Mouse (Mus musculus): ENCODE measurements around the gene Fate1.
"Not testable (repeated sequence)": the region's sequence is repeated elsewhere in the genome, so short reads cannot be mapped to it uniquely, and the experiment has no call there.

The Fate1 gene

GRCm38 (mm10) chrX:71972686-71973085 lies at the start of gene Fate1:
Fate1 (plus strand) TSS chrX:71972986.
- DNase-seq (ENCODE audit: low spot score) = no peak

- DNase-seq (ENCODE audit: low spot score) = no peak
Measured at GRCm38 (mm10) chrX:71946631-71947030, 26.2 kb upstream of the Fate1 start.

- DNase-seq (ENCODE audit: low spot score) = no peak
Measured at GRCm38 (mm10) chrX:71958366-71958765, 14.4 kb upstream of the Fate1 start.

DNA sequence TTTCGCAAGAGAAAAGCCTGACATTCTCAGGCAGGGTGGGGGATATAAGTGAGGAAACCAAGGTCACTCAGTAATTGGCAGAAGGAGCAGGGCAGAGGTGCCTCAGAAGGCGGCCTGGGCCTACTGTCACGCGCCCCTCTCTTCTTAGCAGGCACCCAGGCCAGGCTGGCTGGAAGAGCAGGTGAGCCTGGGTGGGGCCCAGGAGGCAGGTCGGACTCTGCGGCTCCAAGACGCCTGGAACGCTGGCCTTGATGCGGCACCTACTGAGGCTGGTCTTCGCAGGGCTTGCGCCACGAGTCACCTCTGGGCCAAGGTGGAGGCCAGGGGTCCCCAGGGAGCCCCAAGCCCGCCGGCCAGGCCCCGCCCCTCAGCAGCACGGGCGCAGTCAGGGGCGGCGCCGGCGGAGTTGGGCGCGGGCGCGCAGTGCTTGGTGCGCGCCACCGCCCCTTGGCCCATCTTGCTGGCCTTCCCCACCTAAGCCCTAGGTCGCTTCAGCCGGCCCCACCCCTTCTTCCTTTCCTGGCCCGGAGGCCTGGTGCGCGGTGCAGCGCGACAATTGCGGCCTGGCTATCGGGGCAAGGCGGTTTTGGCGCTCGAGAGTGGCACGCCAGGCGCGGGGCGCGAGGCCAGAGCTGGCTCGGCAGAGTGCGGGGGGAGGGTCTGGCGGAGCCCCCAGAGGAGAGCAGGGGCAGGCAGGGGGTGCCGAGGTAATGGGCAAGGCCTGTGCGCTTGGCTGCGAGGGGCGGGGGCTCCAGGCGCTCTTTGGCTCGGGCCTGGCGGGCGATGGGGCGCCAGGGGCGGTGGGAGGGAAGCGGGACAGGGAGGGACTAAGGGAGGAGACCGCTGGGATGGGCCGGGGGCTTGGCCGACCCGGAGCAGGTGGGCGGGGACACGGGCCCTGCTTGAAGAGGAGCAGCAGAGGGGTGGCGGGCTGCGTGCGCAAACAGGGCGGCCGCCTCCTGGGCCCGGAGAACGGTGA lies 10.4 kb upstream of the Fate1 start, which contains the start of gene Prrg3:
Prrg3 (plus strand) TSS at position 552 of the 979 bp plus-strand sequence.
- DNase-seq (ENCODE audit: low spot score) = no peak

DNA sequence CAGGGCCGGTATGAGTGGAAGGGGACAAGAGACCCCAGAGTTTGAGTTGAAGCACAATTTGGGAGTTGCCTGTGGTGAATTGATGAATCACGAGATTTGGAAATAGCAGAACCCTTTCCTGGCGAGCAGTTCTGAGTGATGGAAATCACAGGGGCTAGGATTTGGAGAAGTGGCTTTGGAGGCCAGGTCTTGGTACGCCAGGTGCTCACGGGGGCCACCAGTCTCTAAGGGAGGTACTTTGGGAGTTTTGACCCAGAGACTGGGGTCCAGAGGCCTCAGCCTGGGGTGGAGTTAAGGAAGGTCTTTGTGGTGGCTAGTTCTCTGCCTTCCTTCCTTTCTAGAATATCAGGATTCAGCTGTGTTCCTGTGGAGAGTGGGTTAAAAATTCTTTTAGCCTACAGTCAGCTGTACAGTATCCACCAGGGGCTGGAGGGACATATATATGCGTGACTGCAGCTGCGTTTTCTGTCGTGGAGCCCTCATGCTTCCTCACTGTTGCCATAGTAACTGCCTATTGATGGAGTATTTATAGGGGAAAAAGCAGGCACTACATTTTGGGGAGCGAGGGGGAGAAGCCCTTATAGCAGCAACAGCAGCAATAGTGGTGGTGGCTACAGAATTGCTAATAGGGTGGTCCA lies 9.4 kb upstream of the Fate1 start:
- DNase-seq (ENCODE audit: low spot score) = no peak

DNA sequence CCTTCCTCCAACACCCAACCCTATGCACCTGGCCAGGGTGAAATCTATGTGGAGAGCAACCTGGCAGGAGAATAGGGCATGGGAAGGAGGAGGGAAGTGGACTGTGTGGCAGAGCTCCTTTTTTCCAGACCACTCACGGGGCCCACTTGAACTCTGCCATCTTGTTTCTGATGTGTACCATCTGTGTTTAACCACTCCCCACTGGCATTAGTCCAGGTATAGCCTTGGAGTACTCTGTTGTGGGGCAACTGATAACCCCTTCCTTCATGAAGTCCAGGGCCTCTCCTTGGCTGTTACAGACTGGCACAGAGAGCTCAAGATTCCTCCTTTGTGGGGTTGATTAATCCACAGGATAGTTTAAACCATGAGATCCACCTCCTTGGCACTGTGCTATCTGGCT lies 4.6 kb upstream of the Fate1 start:
- no peak for DNase-seq (ENCODE audit: low spot score)

DNA sequence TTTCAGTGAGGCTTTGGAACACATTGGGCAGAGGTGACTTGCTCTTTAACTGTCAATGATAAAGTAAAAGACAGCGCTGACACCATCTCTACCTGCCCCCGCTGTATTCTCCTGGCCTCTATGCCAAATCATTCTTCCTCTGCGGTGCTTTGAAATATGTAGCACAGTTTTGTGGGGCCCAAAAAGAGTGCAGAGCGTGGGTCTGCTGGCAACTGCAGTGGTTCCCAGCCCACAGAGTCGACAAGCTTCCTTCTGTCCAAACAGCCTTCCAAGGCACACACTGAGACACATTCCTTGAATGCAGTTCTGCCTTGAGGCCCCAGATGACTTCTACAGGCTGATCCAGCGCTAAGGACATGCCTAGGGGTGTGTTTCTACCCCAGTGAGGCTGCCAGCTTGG lies 4.0 kb upstream of the Fate1 start:
- no peak for DNase-seq (ENCODE audit: low spot score)

DNA sequence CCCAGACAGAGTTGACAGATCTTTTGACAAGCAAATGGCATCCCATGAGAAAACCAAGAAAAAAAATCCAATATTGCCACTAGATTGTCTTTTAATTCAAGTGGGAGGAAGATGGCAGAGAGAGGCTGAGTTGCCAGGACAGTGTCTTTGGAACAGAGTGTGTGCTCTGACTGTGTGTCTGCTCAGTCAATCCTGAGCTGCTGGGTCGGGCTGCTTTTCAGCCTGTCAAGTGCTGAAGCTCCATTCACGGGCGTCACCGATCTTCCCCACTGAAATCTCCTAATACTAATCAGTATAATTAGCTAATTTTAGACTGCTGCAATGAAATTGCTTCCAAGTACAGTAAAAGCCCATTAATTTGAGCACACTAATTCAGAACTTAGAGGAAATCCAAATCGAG lies 1.5 kb upstream of the Fate1 start:
- DNase-seq (ENCODE audit: low spot score) = no peak

GRCm38 (mm10) chrX:71977681-71978080 lies 4.9 kb downstream of the Fate1 start:
- DNase-seq (ENCODE audit: low spot score) = not testable (repeated sequence)

DNA sequence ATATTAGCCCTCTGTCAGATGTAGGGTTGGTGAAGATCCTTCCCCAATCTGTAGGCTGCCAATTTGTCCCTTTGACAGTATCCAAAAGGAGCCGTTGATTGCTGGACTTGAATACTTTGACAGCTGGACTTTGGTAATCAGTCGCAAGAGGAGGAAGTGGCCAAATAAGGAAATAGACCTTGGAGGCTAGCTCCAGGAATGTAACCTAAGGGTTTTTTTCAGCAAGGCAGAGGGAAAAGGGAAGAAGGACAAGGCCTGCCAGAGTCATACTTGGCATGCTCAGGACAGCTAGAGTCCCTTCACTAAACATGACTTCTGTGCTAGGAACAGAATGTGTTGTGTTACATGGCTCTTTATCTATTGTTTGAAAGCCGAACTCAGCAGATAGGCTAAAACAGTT lies 7.7 kb downstream of the Fate1 start:
- no peak for DNase-seq (ENCODE audit: low spot score)

GRCm38 (mm10) chrX:71981322-71981721 lies 8.5 kb downstream of the Fate1 start:
- DNase-seq (ENCODE audit: low spot score) = no peak

DNA sequence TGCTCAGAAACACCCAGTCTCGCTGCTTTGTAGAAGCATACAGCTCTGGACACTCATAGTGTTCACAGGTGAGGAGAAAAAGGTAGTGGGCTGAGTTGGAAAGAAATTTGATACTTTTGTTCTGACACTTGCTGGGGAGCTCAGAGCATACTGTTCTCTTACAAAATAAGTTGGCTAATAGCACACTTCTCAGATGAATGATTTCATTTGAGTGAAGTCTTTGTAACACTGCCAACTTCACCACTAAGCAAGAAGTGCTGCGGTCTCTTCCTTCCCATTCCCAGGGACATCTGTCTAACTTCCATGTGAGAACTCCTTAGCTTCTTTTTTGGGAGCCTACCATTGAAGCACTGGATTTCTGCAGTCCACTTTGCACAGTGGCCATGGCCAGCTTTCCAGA lies 10.4 kb downstream of the Fate1 start:
- DNase-seq (ENCODE audit: low spot score) = no peak

GRCm38 (mm10) chrX:71983775-71984174 lies 11.0 kb downstream of the Fate1 start:
- DNase-seq (ENCODE audit: low spot score) = no peak

DNA sequence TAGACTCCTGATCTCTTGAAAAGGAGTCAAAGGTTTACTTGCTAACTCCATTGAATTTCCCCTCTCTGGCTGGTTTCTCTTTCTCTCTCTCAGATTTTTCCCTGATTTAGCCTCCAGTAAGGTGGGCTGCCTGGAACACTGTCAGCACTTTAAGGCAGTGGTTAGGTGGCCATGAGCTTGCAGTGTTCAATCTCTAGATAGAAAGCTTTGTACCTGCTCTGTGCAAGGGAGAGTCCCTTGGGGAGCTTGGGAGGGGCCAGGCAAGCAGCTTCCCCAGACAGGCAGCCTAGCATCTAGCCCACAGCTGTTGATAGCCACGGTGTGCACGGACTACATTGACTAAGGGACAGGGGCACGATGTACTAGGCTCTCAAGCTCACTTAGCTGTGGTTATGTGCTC lies 18.8 kb downstream of the Fate1 start, which contains the start of gene Cnga2:
Cnga2 (plus strand) TSS at position 301 of the 400 bp plus-strand sequence.
- no peak for DNase-seq (ENCODE audit: low spot score)

DNA sequence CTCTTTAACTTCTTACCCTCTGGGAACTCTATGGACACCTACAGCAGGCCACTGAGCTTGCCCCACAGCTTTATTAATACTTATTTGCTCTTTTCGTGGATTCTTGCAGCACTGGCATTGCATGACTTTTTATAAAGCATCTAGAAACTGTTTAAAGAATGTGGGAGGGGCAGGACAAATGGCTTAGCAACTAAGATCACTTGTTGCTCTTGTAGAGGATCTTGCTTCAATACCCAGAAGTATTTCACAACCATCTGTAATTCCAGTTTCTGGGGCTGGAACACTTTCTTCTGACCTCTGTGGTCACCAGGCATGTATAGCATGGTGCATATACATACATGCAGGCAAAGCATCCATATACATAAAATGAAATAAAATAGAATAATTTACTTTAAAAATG lies 23.2 kb downstream of the Fate1 start:
- DNase-seq (ENCODE audit: low spot score) = no peak

GRCm38 (mm10) chrX:72009930-72010329 lies 37.1 kb downstream of the Fate1 start:
- no peak for DNase-seq (ENCODE audit: low spot score)

DNA sequence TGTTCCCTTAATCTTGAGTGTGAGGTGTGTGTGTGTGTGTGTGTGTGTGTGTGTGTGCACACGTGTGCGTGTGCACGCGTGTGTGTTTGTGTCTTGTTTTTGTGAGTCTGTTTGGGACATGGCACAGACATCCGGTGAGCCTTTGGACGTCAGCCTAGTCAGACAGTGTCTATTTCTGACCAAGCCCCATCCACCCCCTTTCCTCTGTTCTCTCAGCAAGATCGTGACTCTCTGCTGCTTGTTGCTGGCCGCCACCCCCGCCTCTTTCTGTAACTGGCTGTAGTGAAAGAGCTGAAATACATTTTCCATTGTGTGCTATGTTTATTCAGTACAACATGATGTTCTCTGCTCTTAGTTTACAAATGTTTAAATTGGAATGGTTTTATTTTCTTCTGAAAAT lies 39.5 kb downstream of the Fate1 start:
- no peak for DNase-seq (ENCODE audit: low spot score)

GRCm38 (mm10) chrX:72012804-72013203 lies 40.0 kb downstream of the Fate1 start:
- no peak for DNase-seq (ENCODE audit: low spot score)

GRCm38 (mm10) chrX:72022241-72022640 lies 49.5 kb downstream of the Fate1 start:
- no peak for DNase-seq (ENCODE audit: low spot score)

DNA sequence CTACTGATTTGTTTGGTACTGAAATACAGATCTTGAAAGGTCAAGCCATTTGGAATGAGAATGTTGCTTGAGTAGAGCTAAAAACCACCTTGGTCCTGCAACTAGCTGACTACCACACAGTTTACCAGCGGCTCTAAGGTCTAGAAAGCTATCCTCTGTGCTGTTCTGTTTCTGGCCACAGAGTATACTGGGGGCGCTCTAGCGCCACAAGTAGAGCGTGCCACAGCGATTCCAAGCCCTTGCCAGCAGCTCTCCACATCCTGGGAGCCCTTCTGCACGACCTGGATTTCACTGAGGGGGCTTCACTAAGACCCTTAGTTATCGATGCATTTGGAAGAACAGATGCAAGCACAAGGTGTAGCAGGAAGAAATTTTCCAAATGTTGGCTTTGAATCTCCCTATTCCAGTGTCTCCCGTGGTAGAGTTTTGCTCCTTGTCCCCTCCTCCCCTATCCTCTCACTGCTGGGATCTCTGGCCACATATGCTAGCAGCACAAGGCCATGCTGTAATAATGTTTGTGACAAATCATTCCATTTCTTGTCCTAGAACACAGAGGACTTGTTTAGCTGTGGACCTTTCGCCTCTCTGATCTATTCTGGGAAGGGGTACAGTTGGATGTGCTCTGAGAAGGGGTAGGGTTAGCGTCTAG lies 50.1 kb downstream of the Fate1 start:
- DNase-seq (ENCODE audit: low spot score) = no peak

GRCm38 (mm10) chrX:72023542-72023941 lies 50.8 kb downstream of the Fate1 start:
- no peak for DNase-seq (ENCODE audit: low spot score)
